Mouse (Mus musculus): Measurements from ENCODE around the gene Nr2f2. TPM values are rescaled to one million over a fixed set of nuclear protein-coding genes. Genes with fewer than 3 reads are reported as not detected.

Gene Nr2f2
- polyA plus RNA-seq, 1 experiment from 2014 or later, result 120 TPM

DNA sequence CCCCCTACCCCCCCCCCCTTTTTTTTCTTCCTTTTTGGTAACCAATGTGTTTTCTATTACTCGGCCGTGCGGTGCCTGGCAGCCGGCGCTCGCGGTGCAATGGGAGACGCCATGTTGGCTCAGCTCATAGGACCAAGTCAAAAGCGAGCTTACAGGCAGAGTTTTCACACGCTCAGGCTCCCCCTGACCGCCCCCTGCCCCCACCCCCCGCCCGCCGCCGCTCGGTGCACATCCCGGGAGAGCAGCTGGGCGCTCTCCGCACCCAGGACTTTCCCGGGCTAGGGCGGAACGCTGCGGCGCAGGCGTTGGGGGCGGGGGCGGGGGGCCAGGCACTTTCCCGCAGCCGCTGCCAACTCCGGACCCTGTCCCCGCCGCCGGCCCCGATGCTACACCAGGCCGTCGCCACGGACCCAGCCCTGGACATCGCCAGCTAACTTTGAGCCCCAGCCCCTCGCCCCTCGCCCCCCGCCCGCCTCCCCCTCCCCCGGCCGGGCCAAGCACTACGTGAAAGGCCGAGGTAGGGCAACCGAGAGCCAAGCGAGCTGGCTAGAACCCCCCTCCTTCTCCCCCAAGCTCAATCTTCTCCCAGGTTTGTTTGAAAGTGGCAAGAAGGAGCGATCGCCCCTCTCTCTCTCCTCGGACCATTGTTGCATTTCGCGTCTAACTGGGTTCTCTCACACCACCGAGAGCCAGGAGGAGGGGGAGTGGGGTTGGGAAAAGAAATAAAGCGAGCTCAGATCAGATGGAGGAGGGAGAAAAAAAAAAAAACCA lies 15.6 kb downstream of the Nr2f2 start:
- ATAC-seq (ENCODE audit: low FRiP score) (peak; percentile 71), DNase-seq (ENCODE audit: low spot score) (peak; percentile 78)
- H3K27me3 ChIP-seq (ENCODE audit: control insufficient read depth, insufficient read depth, low read length), result no peaks in the 10 kb centered on the region
- H3K4me2 ChIP-seq (replicated peaks; ENCODE audit: low read depth, low read length), result peak overlapping the region; percentile 85
- under 1% methylated on average over 27 of the region's 55 CpGs for WGBS
- no peaks in the 10 kb centered on the region for H3K36me3 ChIP-seq (ENCODE audit: control insufficient read depth, insufficient read depth, low read length)
- peaks cover 23% of the 10 kb centered on the region for H3K4me1 ChIP-seq (replicated peaks; ENCODE audit: control insufficient read depth, insufficient read depth, low read length)
- peak overlapping the region; percentile 59 for H3K4me3 ChIP-seq (ENCODE audit: low read depth, low read length)
- peak overlapping the region; percentile 99 for H3K27ac ChIP-seq (ENCODE audit: low read depth, low read length)
- H3K9me3 ChIP-seq (ENCODE audit: control insufficient read depth, low read length), result no peaks in the 10 kb centered on the region
- H3K9ac ChIP-seq (ENCODE audit: low read depth, low read length), result peak overlapping the region; percentile 89

DNA sequence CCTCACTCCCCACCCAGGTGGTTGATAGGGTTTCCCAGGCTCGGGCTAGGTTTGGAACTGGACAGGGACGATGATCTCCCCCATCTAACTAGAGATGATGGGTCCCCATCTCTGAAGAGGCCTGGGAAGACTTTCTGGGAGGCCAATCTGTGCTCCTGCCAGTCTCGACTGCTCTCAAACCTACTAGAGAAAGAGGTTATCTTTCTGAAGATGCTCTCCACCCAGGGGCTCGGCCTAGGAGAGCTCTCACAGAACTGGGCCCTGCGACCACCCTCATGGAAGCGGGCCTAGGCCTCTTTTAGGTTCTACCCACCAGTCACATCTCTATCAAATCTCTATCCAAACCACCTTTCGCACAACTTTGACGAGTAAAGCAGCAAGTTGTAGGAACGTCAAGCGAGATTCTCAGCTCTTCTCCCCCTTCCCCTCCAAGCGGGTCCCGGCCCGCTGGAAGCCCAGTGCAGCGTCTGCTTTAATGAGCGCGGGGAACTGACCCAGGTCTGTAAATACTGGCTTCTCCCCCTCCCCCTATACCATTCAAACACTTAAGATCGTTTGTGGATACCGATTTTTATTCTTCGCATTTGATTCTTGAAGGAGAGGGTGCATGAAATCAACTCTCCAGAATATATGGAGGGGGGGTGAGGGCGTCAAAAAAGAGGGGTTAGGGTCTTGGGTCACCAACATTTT lies 16.4 kb downstream of the Nr2f2 start:
- peak; percentile 68 for DNase-seq (ENCODE audit: low spot score)
- Histone ChIP-seq H3K4me1 (replicated peaks; ENCODE audit: control insufficient read depth, insufficient read depth, low read length) (peaks cover 27% of the 10 kb centered on the region), H3K27ac (ENCODE audit: low read depth, low read length) (peak overlapping the region; percentile 99), H3K27me3 (ENCODE audit: control insufficient read depth, insufficient read depth, low read length) (no peaks in the 10 kb centered on the region), H3K9me3 (ENCODE audit: control insufficient read depth, low read length) (no peaks in the 10 kb centered on the region), H3K4me2 (replicated peaks; ENCODE audit: low read depth, low read length) (peak overlapping the region; percentile 85), H3K36me3 (ENCODE audit: control insufficient read depth, insufficient read depth, low read length) (no peaks in the 10 kb centered on the region), H3K4me3 (ENCODE audit: low read depth, low read length) (peak overlapping the region; percentile 59), H3K9ac (ENCODE audit: low read depth, low read length) (peak overlapping the region; percentile 89)
- ATAC-seq (ENCODE audit: low FRiP score), result no peak
- WGBS, result 3% methylated on average over 20 of the region's 20 CpGs

DNA sequence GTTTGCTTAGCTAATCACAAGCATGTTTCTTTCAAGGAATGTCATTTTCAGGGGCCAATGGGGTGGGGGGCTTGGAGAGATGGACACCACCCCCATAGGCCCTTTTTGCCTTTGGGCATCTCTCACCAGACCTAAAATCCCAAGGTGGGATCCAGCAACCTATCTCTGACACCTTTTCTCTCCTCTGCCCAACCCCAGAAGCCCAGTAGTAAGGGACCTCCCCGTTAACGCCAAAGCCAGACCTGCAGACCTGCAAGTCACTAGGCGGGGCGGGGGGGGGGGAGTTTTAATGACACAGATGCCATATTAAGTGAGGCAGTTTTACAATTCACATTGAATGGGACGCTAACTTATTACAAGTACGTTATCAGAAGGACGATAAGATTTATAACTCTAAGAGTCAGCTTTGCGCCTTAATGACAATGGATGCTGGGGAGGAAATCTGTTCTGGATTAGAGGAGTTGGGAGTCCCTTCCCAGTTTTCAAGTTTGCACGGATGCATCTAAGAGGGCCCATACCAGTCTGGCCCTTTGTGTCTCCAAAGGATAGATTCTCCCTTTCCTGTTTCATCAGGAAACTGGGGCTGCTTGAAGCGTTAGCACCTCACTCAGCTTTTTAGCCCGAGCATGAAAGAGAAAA lies 17.4 kb downstream of the Nr2f2 start:
- WGBS, result 7% methylated on average over 11 of the region's 11 CpGs
- peaks cover 27% of the 10 kb centered on the region for H3K4me1 ChIP-seq (replicated peaks; ENCODE audit: control insufficient read depth, insufficient read depth, low read length)
- H3K27me3 ChIP-seq (ENCODE audit: control insufficient read depth, insufficient read depth, low read length), result peaks cover 5% of the 10 kb centered on the region; the same call in 1 of the 2 replicates
- DNase-seq (ENCODE audit: low spot score), result no peak
- no peaks in the 10 kb centered on the region for H3K36me3 ChIP-seq (ENCODE audit: control insufficient read depth, insufficient read depth, low read length)
- H3K4me3 ChIP-seq (ENCODE audit: low read depth, low read length), result peak overlapping the region; percentile 59
- H3K9ac ChIP-seq (ENCODE audit: low read depth, low read length), result peak overlapping the region; percentile 89
- no peak for ATAC-seq (ENCODE audit: low FRiP score)
- H3K4me2 ChIP-seq (replicated peaks; ENCODE audit: low read depth, low read length), result peak overlapping the region; percentile 85
- H3K27ac ChIP-seq (ENCODE audit: low read depth, low read length), result peak overlapping the region; percentile 99
- H3K9me3 ChIP-seq (ENCODE audit: control insufficient read depth, low read length), result no peaks in the 10 kb centered on the region

DNA sequence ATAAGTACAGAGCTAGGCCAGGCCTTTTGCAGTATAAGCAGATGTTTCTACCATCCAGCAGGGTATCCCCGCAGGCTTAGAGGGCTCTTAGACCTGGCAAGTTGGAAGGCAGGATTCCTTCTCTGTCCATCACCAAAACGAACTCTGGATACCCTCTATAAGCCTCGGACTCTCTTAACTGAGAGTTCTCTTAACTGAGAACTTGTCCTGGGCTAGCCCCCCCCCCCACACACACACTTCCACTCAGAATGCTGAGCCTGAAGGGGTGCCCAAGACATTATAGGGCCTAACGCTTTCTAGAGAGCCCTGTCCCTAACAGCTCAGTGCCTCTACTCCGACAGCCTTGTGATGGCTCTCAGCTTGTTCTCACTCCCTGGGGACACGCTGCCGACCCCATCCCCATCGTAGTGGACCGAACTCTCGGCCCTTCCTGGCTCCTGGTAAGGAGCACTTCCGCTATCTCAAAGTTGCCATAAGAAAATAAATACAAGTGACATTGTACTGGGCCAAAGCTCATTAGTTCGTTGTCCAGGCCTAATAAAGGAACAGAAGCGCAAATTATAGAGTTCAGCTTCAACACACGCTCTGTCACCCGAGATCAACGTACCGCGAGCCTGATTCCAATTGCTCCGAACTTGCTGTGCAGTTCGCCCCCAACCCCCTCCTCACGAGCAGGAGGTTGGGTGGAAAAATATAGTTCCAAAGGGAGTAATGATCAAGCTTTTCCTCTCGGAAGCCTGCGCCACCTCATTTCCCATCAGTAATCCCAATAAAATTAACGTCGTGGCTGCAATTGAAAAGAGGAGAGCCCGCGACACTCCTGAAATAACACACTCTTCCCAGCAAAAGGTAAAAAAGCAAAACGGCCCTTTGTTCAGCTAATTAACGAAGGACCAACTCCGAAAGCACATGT lies 18.2 kb downstream of the Nr2f2 start:
- H3K36me3 ChIP-seq (ENCODE audit: control insufficient read depth, insufficient read depth, low read length), result no peaks in the 10 kb centered on the region
- peaks cover 27% of the 10 kb centered on the region for H3K4me1 ChIP-seq (replicated peaks; ENCODE audit: control insufficient read depth, insufficient read depth, low read length)
- DNase-seq (ENCODE audit: low spot score) (peak; percentile 61), ATAC-seq (ENCODE audit: low FRiP score) (no peak)
- H3K4me2 ChIP-seq (replicated peaks; ENCODE audit: low read depth, low read length), result peak overlapping the region; percentile 85
- peak overlapping the region; percentile 99 for H3K27ac ChIP-seq (ENCODE audit: low read depth, low read length)
- WGBS, result 4% methylated on average over 30 of the region's 30 CpGs
- peak overlapping the region; percentile 89 for H3K9ac ChIP-seq (ENCODE audit: low read depth, low read length)
- no peaks in the 10 kb centered on the region for H3K9me3 ChIP-seq (ENCODE audit: control insufficient read depth, low read length)
- peaks cover 6% of the 10 kb centered on the region; the same call in 1 of the 2 replicates for H3K27me3 ChIP-seq (ENCODE audit: control insufficient read depth, insufficient read depth, low read length)
- H3K4me3 ChIP-seq (ENCODE audit: low read depth, low read length), result peak overlapping the region; percentile 16

DNA sequence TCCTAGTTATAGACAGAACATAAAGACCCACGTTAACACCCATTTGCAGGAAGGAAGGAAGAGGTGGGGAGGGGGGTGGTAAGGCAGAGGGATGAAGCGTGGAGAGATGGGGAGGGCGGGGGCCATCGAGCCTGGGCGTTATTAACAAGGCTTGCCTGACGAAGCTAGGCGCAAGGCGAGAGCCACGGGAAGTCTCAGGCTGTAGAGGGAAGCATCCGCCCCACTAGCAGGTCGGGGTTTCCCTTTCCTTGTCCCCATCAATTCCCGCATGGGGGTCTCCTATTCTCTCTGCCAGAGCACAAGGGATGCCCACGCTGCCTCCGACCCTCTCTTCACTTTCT lies 18.9 kb downstream of the Nr2f2 start:
- Histone ChIP-seq H3K9me3 (ENCODE audit: control insufficient read depth, low read length) (no peaks in the 10 kb centered on the region), H3K36me3 (ENCODE audit: control insufficient read depth, insufficient read depth, low read length) (no peaks in the 10 kb centered on the region), H3K27ac (ENCODE audit: low read depth, low read length) (peak overlapping the region; percentile 99), H3K4me3 (ENCODE audit: low read depth, low read length) (peak overlapping the region; percentile 16; the same call in 1 of the 2 replicates), H3K4me2 (replicated peaks; ENCODE audit: low read depth, low read length) (peak overlapping the region; percentile 85), H3K4me1 (replicated peaks; ENCODE audit: control insufficient read depth, insufficient read depth, low read length) (peaks cover 31% of the 10 kb centered on the region), H3K9ac (ENCODE audit: low read depth, low read length) (peak overlapping the region; percentile 89), H3K27me3 (ENCODE audit: control insufficient read depth, insufficient read depth, low read length) (peaks cover 7% of the 10 kb centered on the region; the same call in 1 of the 2 replicates)
- no peak for ATAC-seq (ENCODE audit: low FRiP score)
- DNase-seq (ENCODE audit: low spot score), result peak; percentile 64
- 9% methylated on average over 14 of the region's 14 CpGs for whole genome bisulfite sequencing

DNA sequence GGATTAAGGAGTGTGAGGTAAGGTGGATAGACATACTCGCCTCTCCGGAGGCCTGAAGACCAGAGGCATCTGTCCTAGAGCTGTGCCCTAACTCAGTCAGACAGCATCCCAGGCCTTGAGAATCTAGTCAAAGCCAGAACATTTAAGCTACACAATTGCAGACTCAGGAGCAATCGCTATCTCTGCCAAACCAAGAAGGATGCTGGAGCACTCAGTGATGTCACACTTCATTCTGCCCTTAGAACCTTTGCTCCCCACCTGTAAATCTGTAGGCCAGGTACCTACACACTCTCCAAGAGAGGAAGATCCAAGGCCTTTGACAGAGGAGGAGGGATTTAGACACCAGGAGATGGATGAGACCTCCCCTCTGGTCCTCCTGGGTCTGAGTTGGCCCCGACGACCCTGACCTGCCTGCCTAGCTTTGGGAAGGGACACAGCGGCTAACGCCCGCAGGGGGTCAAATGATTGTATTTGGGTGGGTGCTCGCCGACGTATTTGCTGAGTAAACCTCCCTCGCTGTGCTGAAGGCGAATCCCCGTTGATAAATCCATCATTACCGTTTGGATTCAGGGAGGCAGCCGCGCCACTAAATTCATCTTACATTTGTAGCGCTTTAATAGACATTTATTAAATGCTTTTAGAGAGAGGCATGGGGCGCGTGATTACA lies 19.5 kb downstream of the Nr2f2 start:
- H3K27ac ChIP-seq (ENCODE audit: low read depth, low read length), result peak overlapping the region; percentile 99
- WGBS, result 7% methylated on average over 20 of the region's 20 CpGs
- peaks cover 32% of the 10 kb centered on the region for H3K4me1 ChIP-seq (replicated peaks; ENCODE audit: control insufficient read depth, insufficient read depth, low read length)
- peak; percentile 63 for DNase-seq (ENCODE audit: low spot score)
- no peaks in the 10 kb centered on the region for H3K36me3 ChIP-seq (ENCODE audit: control insufficient read depth, insufficient read depth, low read length)
- H3K4me3 ChIP-seq (ENCODE audit: low read depth, low read length), result no peak overlapping the region
- H3K9me3 ChIP-seq (ENCODE audit: control insufficient read depth, low read length), result no peaks in the 10 kb centered on the region
- no peak for ATAC-seq (ENCODE audit: low FRiP score)
- H3K4me2 ChIP-seq (replicated peaks; ENCODE audit: low read depth, low read length), result peak overlapping the region; percentile 85
- H3K27me3 ChIP-seq (ENCODE audit: control insufficient read depth, insufficient read depth, low read length), result peaks cover 7% of the 10 kb centered on the region; the same call in 1 of the 2 replicates
- peak overlapping the region; percentile 89; the same call in 1 of the 2 replicates for H3K9ac ChIP-seq (ENCODE audit: low read depth, low read length)

DNA sequence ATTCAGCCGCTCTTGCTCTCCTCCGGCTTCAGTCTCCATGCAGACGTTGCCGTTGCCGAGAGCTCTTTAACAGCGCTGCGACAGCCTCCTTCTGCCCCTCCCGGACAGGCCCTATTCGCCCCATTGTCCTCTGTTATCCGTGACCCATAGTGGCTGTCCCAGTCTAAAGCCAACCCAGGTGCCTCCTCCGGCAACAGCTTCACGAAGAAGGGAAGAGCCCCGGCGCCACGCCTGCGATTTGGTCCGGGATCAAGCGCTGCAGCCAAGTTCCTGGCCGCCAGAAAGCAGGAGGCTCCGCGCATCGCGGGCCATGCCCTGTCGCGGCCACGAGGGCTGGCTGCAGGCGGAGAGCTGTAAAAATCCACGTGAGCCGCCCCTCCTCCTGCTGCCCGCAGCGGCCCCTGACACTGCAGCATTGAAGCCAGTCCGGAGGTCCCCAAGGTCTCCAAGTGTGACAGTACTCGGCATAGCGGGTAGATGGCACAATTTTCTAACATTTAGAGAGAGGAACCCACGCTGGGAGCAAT lies 20.5 kb downstream of the Nr2f2 start:
- Histone ChIP-seq H3K4me1 (replicated peaks; ENCODE audit: control insufficient read depth, insufficient read depth, low read length) (peaks cover 33% of the 10 kb centered on the region), H3K4me2 (replicated peaks; ENCODE audit: low read depth, low read length) (peak overlapping the region; percentile 71), H3K27me3 (ENCODE audit: control insufficient read depth, insufficient read depth, low read length) (peaks cover 10% of the 10 kb centered on the region; the same call in 1 of the 2 replicates), H3K27ac (ENCODE audit: low read depth, low read length) (peak overlapping the region; percentile 99), H3K36me3 (ENCODE audit: control insufficient read depth, insufficient read depth, low read length) (no peaks in the 10 kb centered on the region), H3K9ac (ENCODE audit: low read depth, low read length) (peak overlapping the region; percentile 64), H3K4me3 (ENCODE audit: low read depth, low read length) (peak overlapping the region; percentile 30), H3K9me3 (ENCODE audit: control insufficient read depth, low read length) (no peaks in the 10 kb centered on the region)
- ATAC-seq (ENCODE audit: low FRiP score), result peak; percentile 74
- under 1% methylated on average over 35 of the region's 35 CpGs for WGBS
- DNase-seq (ENCODE audit: low spot score), result peak; percentile 89

Measured in hindbrain, embryonic 11.5 days (tissue).